Mouse (Mus musculus) heart, embryonic 13.5 days (tissue): ENCODE results near the gene Tamm41. TPM values are rescaled to one million over a fixed set of nuclear protein-coding genes. Genes with fewer than 3 reads are reported as not detected.

ENCODE experiments used
- ATAC-seq: fragments of 200-750 bp; cut with Nextera tagmentation; 2 replicates; pipeline ENCODE4 v1.8.0; 2017; ENCODE audit warnings: moderate TSS enrichment; ENCODE audit not compliant: insufficient number of reproducible peaks, low FRiP score, low TSS enrichment; ENCODE audit errors: extremely low read depth
- H3K27ac ChIP-seq: fragments of 300-500 bp; sonication (generic); replicated peaks from 2 replicates; pipeline ENCODE4 v1.5.1; 2015; ENCODE audit warnings: moderate library complexity, mild to moderate bottlenecking, inconsistent platforms
- H3K27me3 ChIP-seq: fragments of 300-500 bp; sonication (generic); replicated peaks from 2 replicates; pipeline ENCODE4 v1.6.1; 2015; ENCODE audit warnings: mild to moderate bottlenecking, inconsistent platforms
- H3K36me3 ChIP-seq: fragments of 300-500 bp; sonication (generic); 2 replicates; pipeline ENCODE4 v1.6.1; 2015; ENCODE audit warnings: mild to moderate bottlenecking, inconsistent platforms
- H3K4me1 ChIP-seq: fragments of 300-500 bp; sonication (generic); 2 replicates; pipeline ENCODE4 v1.6.1; 2015; ENCODE audit warnings: inconsistent platforms
- H3K4me2 ChIP-seq: fragments of 300-500 bp; sonication (generic); 2 replicates; pipeline ENCODE4 v1.6.1; 2015; ENCODE audit warnings: inconsistent platforms, mild to moderate bottlenecking, moderate library complexity
- H3K4me3 ChIP-seq: fragments of 300-500 bp; sonication (generic); 2 replicates; pipeline ENCODE4 v1.5.1; 2015; ENCODE audit warnings: moderate library complexity, mild to moderate bottlenecking, inconsistent platforms
- H3K9ac ChIP-seq: fragments of 300-500 bp; sonication (generic); 2 replicates; pipeline ENCODE4 v1.6.1; 2015; ENCODE audit warnings: inconsistent platforms, mild to moderate bottlenecking, moderate library complexity
- H3K9me3 ChIP-seq: fragments of 300-500 bp; sonication (generic); 2 replicates; pipeline ENCODE4 v1.6.1; 2016; ENCODE audit warnings: inconsistent platforms
- WGBS: fragments of 180-500 bp; shearing (Covaris S2); methylation state at CpG from one replicate; pipeline ENCODE4 v1.1.7; 2015; ENCODE audit warnings: mixed read lengths; 5-methylcytosine and 5-hydroxymethylcytosine counted together
- polyA plus RNA-seq: library from polyadenylated mRNA; unstranded; fragments of >200 nt; fragmentation: Nextera tagmentation; extraction: Ambion mirVana; gene quantifications from 2 replicates; pipeline ENCODE4 v1.2.1, GENCODE M21; 2015

Gene Tamm41
- polyA plus RNA-seq, 1 experiment from 2014 or later = 36.6 TPM

DNA sequence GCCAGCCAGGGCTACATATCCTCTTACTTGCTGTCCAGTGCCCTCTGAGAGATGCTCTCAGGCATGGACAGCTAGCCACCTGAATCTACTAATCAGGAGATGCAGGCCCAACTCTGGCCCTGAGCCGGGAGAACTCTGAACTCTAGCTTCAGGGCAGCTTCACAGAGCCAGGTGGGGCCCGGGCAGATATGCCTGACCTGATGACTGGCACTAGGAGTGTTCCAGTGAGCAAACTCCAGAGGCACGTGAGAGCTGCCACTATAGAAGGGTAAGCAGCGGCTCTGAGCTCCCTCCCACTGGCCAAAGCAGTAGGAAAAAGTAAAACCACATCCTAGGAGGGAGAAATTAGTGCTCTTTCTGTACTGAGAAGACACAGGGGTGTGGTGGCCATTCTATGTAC, 24.1 kb downstream of the Tamm41 start:
- peaks cover 61% of the 10 kb centered on the region for H3K36me3 ChIP-seq
- WGBS = 89% methylated on average over 4 of the region's 4 CpGs
- no peak overlapping the region for H3K9ac ChIP-seq
- no peak overlapping the region for H3K27ac ChIP-seq
- no peak for ATAC-seq
- H3K9me3 ChIP-seq = no peaks in the 10 kb centered on the region
- no peaks in the 10 kb centered on the region for H3K27me3 ChIP-seq
- no peaks in the 10 kb centered on the region for H3K4me1 ChIP-seq
- no peak overlapping the region for H3K4me3 ChIP-seq
- H3K4me2 ChIP-seq = no peak overlapping the region

DNA sequence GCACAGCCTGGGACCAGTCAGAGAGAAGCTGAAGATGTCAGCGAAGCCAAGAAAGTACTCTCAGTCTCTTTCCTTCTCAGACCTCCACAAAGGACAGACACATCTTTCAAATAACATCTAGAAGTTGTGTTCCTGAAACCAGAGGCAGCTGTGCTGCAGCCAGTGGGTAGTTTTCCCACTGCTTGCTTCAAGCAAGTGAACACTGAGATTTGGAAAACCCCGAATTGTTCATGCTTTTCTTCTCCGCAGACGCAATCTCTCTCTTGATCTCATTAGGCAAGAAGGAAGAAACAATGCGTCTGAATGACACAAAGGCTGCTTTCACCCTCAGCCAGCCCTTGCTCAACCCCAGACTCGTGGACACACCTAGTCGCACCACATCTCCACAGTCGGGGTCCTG, 25.9 kb downstream of the Tamm41 start:
- Histone ChIP-seq H3K27ac (no peak overlapping the region), H3K27me3 (no peaks in the 10 kb centered on the region), H3K36me3 (peaks cover 50% of the 10 kb centered on the region), H3K4me2 (no peak overlapping the region), H3K4me1 (peaks cover 10% of the 10 kb centered on the region), H3K9me3 (no peaks in the 10 kb centered on the region), H3K4me3 (no peak overlapping the region), H3K9ac (no peak overlapping the region)
- ATAC-seq = no peak
- WGBS = 76% methylated on average over 8 of the region's 8 CpGs

DNA sequence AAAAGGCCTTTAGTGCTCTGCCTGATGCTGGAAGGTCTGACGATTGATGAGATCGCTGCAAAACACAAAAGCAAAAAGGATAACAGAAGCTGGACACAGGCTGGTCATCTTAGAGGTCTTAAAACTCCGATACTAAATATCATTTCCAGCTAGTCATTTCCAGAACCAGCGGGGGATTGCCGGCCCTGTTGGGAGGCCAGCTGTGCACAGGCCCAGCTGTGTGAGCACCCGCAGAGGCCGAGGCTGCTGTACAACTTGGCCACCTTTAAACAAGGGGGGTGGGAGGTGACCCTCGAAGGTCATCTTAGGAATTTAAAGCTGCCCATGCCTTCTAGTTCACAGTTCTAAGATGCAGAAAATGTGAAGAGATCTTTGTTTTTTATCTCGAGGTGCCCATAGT, 26.9 kb downstream of the Tamm41 start:
- no peak for ATAC-seq
- no peak overlapping the region for H3K27ac ChIP-seq
- H3K4me3 ChIP-seq = no peak overlapping the region
- no peak overlapping the region for H3K9ac ChIP-seq
- H3K4me2 ChIP-seq = no peak overlapping the region
- H3K36me3 ChIP-seq = peaks cover 40% of the 10 kb centered on the region
- WGBS = 83% methylated on average over 9 of the region's 9 CpGs
- no peaks in the 10 kb centered on the region for H3K9me3 ChIP-seq
- peaks cover 11% of the 10 kb centered on the region for H3K4me1 ChIP-seq
- no peaks in the 10 kb centered on the region for H3K27me3 ChIP-seq

DNA sequence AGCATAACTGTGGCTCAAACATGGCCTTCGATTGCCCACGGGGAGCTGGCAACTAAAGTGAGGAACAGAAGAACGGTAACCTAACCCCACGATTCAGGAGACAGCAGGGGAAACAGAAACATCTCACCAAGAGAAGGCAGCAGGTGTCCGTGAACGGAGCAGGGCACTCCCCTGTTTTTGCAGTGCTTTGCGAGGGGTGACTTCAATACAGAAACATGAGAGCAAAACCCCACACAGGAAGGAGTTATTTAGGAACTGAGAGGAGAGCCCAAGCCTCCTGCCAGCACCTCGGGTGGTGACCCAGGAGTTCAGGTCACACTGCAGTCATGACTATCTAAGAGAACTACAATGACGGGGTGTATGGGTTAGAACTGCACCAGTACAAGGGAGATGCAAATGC, 27.4 kb downstream of the Tamm41 start:
- no peak overlapping the region for H3K27ac ChIP-seq
- 90% methylated on average over 9 of the region's 9 CpGs for WGBS
- H3K9me3 ChIP-seq = no peaks in the 10 kb centered on the region
- H3K4me3 ChIP-seq = no peak overlapping the region
- peaks cover 11% of the 10 kb centered on the region for H3K4me1 ChIP-seq
- peaks cover 39% of the 10 kb centered on the region for H3K36me3 ChIP-seq
- no peak overlapping the region for H3K4me2 ChIP-seq
- H3K27me3 ChIP-seq = no peaks in the 10 kb centered on the region
- no peak overlapping the region for H3K9ac ChIP-seq
- no peak for ATAC-seq

DNA sequence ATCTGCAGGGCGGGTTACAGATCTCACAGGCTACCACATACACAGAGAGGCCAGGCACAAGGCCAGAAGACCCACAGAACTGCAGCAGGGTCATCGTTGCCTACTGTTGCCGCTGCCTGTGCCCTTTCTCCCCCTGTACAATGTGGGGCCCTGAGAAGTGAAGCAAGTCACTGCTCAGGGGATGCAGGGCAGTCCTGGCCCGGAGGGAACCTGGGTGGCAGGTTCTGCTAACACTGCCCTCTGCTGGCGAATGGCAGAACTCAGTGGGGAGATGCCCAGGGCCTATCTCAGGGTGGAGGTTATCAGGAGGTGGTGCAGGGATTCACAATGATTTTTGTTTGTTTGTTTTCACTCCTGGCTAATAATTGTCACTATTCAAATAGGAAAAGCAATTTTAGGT, 29.9 kb downstream of the Tamm41 start:
- Histone ChIP-seq H3K27ac (peak overlapping the region; percentile 48; the same call in 1 of the 2 replicates), H3K4me1 (peaks cover 11% of the 10 kb centered on the region), H3K27me3 (no peaks in the 10 kb centered on the region), H3K36me3 (peaks cover 41% of the 10 kb centered on the region), H3K9me3 (no peaks in the 10 kb centered on the region), H3K4me3 (no peak overlapping the region), H3K4me2 (no peak overlapping the region), H3K9ac (0 out of 2 replicates have a peak overlapping the region, but pooled peaks have one; percentile 25)
- no peak for ATAC-seq
- 33% methylated on average over 5 of the region's 5 CpGs for WGBS

DNA sequence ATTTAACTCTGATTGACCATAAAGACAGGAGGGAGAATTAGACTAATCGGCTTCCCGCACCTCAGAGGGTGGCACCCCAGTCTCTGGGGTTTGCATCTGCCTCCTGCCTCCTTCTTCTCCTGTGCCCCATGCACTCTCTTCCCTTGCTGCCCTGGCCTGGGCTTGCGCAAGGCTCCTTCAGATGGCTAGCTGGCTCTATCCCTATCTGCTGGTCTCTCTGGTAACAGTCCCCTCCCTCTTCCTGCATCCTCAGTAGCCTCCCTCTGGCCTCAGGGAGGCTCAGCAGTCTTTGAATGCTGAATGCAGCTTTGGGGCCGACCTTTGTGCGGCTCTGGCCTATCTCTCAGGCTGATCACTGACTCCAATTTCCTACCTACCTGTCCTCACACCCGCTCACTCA, 30.7 kb downstream of the Tamm41 start:
- H3K36me3 ChIP-seq = peaks cover 37% of the 10 kb centered on the region
- H3K4me3 ChIP-seq = no peak overlapping the region
- peaks cover 11% of the 10 kb centered on the region for H3K4me1 ChIP-seq
- no peak for ATAC-seq
- no peak overlapping the region for H3K4me2 ChIP-seq
- 54% methylated on average over 6 of the region's 6 CpGs for WGBS
- peak overlapping the region; percentile 48 for H3K27ac ChIP-seq
- H3K9me3 ChIP-seq = no peaks in the 10 kb centered on the region
- H3K9ac ChIP-seq = peak overlapping the region; percentile 25; the same call in 1 of the 2 replicates
- no peaks in the 10 kb centered on the region for H3K27me3 ChIP-seq

DNA sequence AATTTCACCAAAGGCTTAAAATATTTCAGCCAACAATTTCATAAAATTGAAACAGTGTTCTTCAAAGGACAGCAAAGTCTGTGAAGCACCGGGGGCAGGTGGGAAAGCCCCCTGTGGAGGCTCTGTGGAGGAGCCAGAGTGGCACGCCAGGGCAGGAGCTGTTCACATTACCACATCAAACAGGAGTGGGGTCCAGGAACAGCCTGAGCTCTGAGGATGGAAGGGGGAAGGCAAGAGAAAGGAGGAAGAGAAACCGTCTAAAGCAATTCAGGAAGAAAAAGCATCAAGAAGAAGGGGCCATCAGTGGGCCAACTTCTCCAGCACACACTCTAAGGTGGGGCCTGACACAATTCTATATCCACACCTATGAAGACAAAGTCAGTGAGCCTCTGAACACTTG, 31.6 kb downstream of the Tamm41 start:
- peaks cover 28% of the 10 kb centered on the region for H3K36me3 ChIP-seq
- no peak overlapping the region for H3K9ac ChIP-seq
- no peaks in the 10 kb centered on the region for H3K9me3 ChIP-seq
- peaks cover 11% of the 10 kb centered on the region for H3K4me1 ChIP-seq
- ATAC-seq = no peak
- 75% methylated on average over 3 of the region's 3 CpGs for WGBS
- H3K27ac ChIP-seq = no peak overlapping the region
- H3K27me3 ChIP-seq = no peaks in the 10 kb centered on the region
- no peak overlapping the region for H3K4me2 ChIP-seq
- no peak overlapping the region for H3K4me3 ChIP-seq

DNA sequence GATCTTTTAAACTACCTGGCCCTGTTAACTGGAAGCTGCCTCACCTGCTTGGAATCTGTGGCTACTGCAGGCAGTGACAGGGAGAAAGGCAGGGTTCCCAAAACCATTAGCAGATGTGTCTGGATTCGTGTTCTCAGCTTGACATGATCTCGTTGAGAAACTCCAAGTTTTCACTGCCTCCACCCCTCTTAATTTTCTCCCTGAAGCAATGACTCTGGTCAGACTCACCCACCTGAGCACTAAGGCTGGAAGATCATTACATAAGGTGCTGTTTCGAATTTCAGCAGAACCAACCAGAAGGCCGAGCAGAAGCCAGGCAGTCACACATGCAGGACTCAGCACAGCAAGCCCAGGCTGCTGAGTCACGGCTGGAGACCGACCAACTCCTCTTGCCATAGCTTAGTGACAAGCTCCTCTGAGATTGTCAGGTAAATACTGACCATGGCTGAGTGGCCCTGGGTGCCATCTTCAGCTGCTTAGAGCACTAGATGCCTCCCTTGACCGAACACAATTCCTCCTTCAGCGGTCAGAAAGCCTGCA, 32.3 kb downstream of the Tamm41 start:
- H3K36me3 ChIP-seq = peaks cover 26% of the 10 kb centered on the region
- no peak for ATAC-seq
- H3K9me3 ChIP-seq = no peaks in the 10 kb centered on the region
- peaks cover 11% of the 10 kb centered on the region for H3K4me1 ChIP-seq
- no peak overlapping the region for H3K4me2 ChIP-seq
- 81% methylated on average over 8 of the region's 8 CpGs for WGBS
- no peaks in the 10 kb centered on the region for H3K27me3 ChIP-seq
- no peak overlapping the region for H3K27ac ChIP-seq
- H3K9ac ChIP-seq = no peak overlapping the region
- H3K4me3 ChIP-seq = no peak overlapping the region

DNA sequence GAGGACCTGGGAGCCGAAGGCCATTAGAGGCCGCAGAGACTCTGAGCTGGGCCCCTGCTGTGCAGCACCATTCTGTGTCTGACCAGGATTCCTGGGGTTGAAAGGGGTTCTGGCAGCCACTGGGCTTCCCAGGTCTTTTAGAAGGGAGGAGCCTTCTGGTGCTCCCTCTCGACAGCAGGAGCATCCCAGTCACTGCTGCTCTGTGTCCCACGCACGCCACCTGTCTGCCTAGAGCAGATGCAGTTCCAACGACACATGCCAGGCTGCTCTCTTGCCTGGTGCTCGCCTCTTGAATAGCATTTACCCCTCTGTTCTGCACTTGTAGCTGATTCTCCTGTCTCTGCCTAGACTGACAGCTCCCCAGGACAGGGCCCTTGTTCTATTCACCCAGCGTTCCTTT, 33.0 kb downstream of the Tamm41 start:
- 84% methylated on average over 8 of the region's 8 CpGs for WGBS
- Histone ChIP-seq H3K4me3 (no peak overlapping the region), H3K9me3 (no peaks in the 10 kb centered on the region), H3K27me3 (no peaks in the 10 kb centered on the region), H3K9ac (no peak overlapping the region), H3K4me2 (no peak overlapping the region), H3K4me1 (peaks cover 11% of the 10 kb centered on the region), H3K27ac (no peak overlapping the region), H3K36me3 (peaks cover 26% of the 10 kb centered on the region)
- no peak for ATAC-seq

DNA sequence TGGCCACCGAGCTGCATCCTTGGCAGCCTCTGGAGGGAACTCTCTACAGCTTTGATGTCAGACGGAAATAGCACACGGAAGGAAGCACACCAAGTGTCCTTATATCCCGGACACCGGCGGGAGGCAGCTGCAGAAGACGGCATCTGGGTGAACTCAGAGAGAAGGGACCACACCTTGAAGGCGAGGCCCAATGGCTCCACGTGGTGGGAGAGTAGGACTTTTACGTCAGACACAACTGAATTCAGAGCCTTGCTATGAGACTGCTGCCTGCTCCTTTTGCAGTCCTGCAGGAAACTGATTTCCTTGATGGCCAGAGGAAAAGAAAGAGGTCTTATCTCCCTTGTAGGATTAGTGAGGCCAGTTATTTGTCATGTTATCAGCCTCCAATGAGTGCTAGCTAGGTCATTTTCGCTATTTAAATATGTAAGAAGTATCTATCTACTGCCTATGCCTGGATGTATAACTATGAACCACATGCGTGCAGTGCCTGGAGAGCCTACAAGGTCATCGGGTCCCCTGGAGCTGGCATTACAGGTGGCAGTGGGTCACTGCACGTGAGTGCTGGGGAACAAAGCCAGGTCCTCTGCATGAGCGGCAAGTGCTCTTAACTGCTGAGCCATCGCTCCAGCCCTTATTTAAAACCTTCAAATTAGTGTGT, 39.2 kb downstream of the Tamm41 start:
- Histone ChIP-seq H3K9me3 (no peaks in the 10 kb centered on the region), H3K4me1 (peaks cover 8% of the 10 kb centered on the region), H3K27me3 (no peaks in the 10 kb centered on the region), H3K36me3 (peaks cover 14% of the 10 kb centered on the region), H3K4me3 (no peak overlapping the region), H3K27ac (no peak overlapping the region), H3K9ac (no peak overlapping the region), H3K4me2 (no peak overlapping the region)
- ATAC-seq = no peak
- WGBS = 55% methylated on average over 16 of the region's 16 CpGs

DNA sequence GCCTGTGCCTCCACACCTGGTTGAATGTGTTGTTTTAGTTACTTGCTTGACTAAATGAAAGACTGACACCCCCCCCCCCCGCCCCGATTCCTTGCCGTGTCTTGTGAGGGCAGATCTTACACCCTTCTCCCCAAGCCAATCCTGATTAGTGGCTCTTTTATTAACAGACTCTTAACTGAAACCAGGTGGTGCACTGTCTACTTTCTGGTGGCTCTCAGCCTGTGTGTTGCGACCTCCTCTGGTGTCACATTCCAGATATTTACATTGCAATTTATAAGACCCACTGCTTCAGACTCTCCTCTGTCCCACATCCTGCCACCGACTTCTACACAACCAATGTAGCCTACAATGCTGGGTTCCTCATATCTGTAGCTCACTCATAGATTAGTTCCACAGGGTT, 40.2 kb downstream of the Tamm41 start:
- WGBS = 66% methylated on average over 5 of the region's 5 CpGs
- peaks cover 8% of the 10 kb centered on the region for H3K4me1 ChIP-seq
- H3K36me3 ChIP-seq = peaks cover 14% of the 10 kb centered on the region
- H3K4me3 ChIP-seq = no peak overlapping the region
- H3K9ac ChIP-seq = no peak overlapping the region
- H3K9me3 ChIP-seq = no peaks in the 10 kb centered on the region
- H3K27ac ChIP-seq = no peak overlapping the region
- no peak overlapping the region for H3K4me2 ChIP-seq
- no peak for ATAC-seq
- H3K27me3 ChIP-seq = no peaks in the 10 kb centered on the region

DNA sequence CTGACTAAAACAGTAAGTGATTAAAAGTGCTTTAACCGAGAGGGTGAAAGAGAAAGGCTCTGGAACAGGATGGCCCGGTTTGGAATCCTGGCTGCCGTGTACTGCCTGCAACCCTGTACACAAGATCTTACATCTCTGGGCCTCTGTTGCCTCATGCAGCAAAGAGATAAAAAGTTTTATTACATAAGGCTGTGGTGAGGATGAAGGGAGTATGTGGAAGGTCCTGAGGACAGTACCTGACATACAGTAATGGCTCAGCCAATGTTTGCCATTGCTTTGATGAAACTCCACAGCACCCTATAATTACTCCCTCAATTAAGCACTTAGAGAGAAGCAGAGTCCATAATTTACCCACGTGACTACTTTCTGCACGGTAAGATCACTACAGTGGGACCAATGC, 40.8 kb downstream of the Tamm41 start:
- no peak for ATAC-seq
- 83% methylated on average over 5 of the region's 5 CpGs for WGBS

More for the DNA sequence above, 40.8 kb downstream of the Tamm41 start:
- Histone ChIP-seq H3K27ac (no peak overlapping the region), H3K36me3 (peaks cover 14% of the 10 kb centered on the region), H3K4me3 (no peak overlapping the region), H3K27me3 (no peaks in the 10 kb centered on the region), H3K4me1 (peaks cover 8% of the 10 kb centered on the region), H3K9me3 (no peaks in the 10 kb centered on the region), H3K4me2 (no peak overlapping the region), H3K9ac (no peak overlapping the region)
